Mouse (Mus musculus) left cerebral cortex, postnatal 14 days (tissue): ENCODE data around the gene Gm1527. TPM values are rescaled to one million over a fixed set of nuclear protein-coding genes. Genes with fewer than 3 reads are reported as not detected.
"Not testable (repeated sequence)": the region's sequence is repeated elsewhere in the genome, so short reads cannot be mapped to it uniquely, and the experiment has no call there.

Experiments
- DNase-seq, 2 experiments: peaks; one replicate each; pipeline ENCODE4 v3.0.0; 2021 to 2022; ENCODE audit warnings: low spot score in 2 of 2, mixed read lengths in 1 of 2
- intact Hi-C: fragments of 180-260 bp; cut with DNase I; formaldehyde crosslinking; loops from one replicate; pipeline ENCODE4 v1.15.1; 2025
- long read RNA-seq, 2 experiments: library from polyadenylated mRNA; stranded (forward); transcript quantifications; one replicate each; pipeline ENCODE4 v2.0.0; 2021
- total RNA-seq, 2 experiments: library from RNA; stranded (reverse); gene quantifications; 2 replicates each; pipeline ENCODE4 v1.2.3; 2021

Gm1527 gene
- not detected for total RNA-seq
- long read RNA-seq, experiment 1 = 0 reads
- long read RNA-seq, experiment 2 = 0 reads

- intact Hi-C loops = no loop called here
- DNase-seq = no peak
Observed at GRCm38 (mm10) chr3:28892317-28892716, at the start of gene Gm1527. Gene Gm1527 (plus strand): TSS chr3:28892617.

- DNase-seq = no peak
- intact Hi-C loops = no loop called here
Observed at GRCm38 (mm10) chr3:28843231-28843630, 49.2 kb upstream of the Gm1527 start.

- intact Hi-C loops = no loop called here
- DNase-seq = no peak
Observed at GRCm38 (mm10) chr3:28847115-28847514, 45.3 kb upstream of the Gm1527 start.

- intact Hi-C loops, DNase-seq: not testable (repeated sequence)
Observed at GRCm38 (mm10) chr3:28852174-28852573, 40.2 kb upstream of the Gm1527 start.

- intact Hi-C loops, DNase-seq: not testable (repeated sequence)
Observed at GRCm38 (mm10) chr3:28859630-28860392, 32.6 kb upstream of the Gm1527 start.

GRCm38 (mm10) chr3:28896966-28897365 is 4.5 kb downstream of the Gm1527 start:
- intact Hi-C loops, DNase-seq: not testable (repeated sequence)

- intact Hi-C loops = no loop called here
- no peak for DNase-seq
Observed at GRCm38 (mm10) chr3:28965931-28966330, 73.5 kb downstream of the Gm1527 start.

- DNase-seq = peak; percentile 63 to 74
- intact Hi-C loops = no loop called here
Observed at GRCm38 (mm10) chr3:28968851-28969250, 76.4 kb downstream of the Gm1527 start.

Other genes with a start within 250 kb of the Gm1527 start
- gene Slc2a2, start 194.7 kb upstream of the Gm1527 start, total RNA-seq = not detected
- gene Eif5a2, start 111.3 kb upstream of the Gm1527 start, total RNA-seq = 10 to 100 TPM; 19.1 to 20.8 TPM
- gene Rpl22l1, start 87.2 kb upstream of the Gm1527 start, total RNA-seq = 100 to 1,000 TPM; 186 to 192 TPM
- gene Egfem1, start 189.4 kb downstream of the Gm1527 start, total RNA-seq = 10 to 100 TPM; 12.1 to 14.1 TPM